Mouse (Mus musculus): ENCODE data around the gene Nf2. TPM values are rescaled to one million over a fixed set of nuclear protein-coding genes. Genes with fewer than 3 reads are reported as not detected.
A peak's percentile ranks its signal among the peaks of the same experiment; 100 is the strongest.

The Nf2 gene
- total and polyA plus RNA-seq, 3 experiments: 45.2 to 103 (median 50.7) TPM

- TF ChIP-seq MXI1 (IDR thresholded peaks at IDR 0.05; ENCODE audit: low read depth, low read length) (peak; percentile 79), GABPA (IDR thresholded peaks at IDR 0.05; ENCODE audit: insufficient replicate concordance, low read depth, low read length) (no peak), JUND (conservative IDR thresholded peaks at IDR 0.05; ENCODE audit: low read depth, low read length) (no peak), EP300 (IDR thresholded peaks at IDR 0.05; ENCODE audit: low read length) (0 out of 2 replicates have a peak, but pooled peaks have one; percentile 31), NRF1 (IDR thresholded peaks at IDR 0.05; ENCODE audit: low read depth, low read length) (0 out of 2 replicates have a peak, but pooled peaks have one; percentile 20), ETS1 (conservative IDR thresholded peaks at IDR 0.05; ENCODE audit: low read depth, low read length) (peak; percentile 34; the same call in 1 of the 2 replicates), MAZ (IDR thresholded peaks at IDR 0.05; ENCODE audit: low read depth, low read length) (peak; percentile 70), ZC3H11A (IDR thresholded peaks at IDR 0.05; ENCODE audit: low read depth, low read length) (no peak), RAD21 (IDR thresholded peaks at IDR 0.05; ENCODE audit: low read depth, low read length) (peak; percentile 37), POLR2AphosphoS2 (IDR thresholded peaks at IDR 0.05; ENCODE audit: low read depth, low read length) (0 out of 2 replicates have a peak, but pooled peaks have one; percentile 16), CHD1 (IDR thresholded peaks at IDR 0.05; ENCODE audit: low read depth, low read length) (no peak), CHD2 (IDR thresholded peaks at IDR 0.05; ENCODE audit: low read length) (no peak), KAT2A (IDR thresholded peaks at IDR 0.05; ENCODE audit: insufficient replicate concordance, low read length) (peak; percentile 60; the same call in 1 of the 2 replicates)
Measured at GRCm38 (mm10) chr11:4882892-4883627, 33.7 kb upstream of the Nf2 start (continued).

- Histone ChIP-seq H3K9ac (ENCODE audit: insufficient read depth, low read depth) (peak overlapping the region; percentile 43; the same call in 1 of the 2 replicates), H3K4me2 (ENCODE audit: insufficient read depth, low read depth, poor library complexity, severe bottlenecking) (peak overlapping the region; percentile 29), H3K27ac (ENCODE audit: insufficient read depth, low read depth) (peak overlapping the region; percentile 93), H3K79me2 (replicated peaks; ENCODE audit: control insufficient read depth, extremely low read depth, insufficient read depth, poor library complexity, severe bottlenecking) (peaks cover 3% of the 10 kb centered on the region; the same call in 1 of the 2 replicates), H3K27me3 (replicated peaks) (no peaks in the 10 kb centered on the region), H3K36me3 (replicated peaks in 1 of 2; ENCODE audit: control insufficient read depth in 1 of 2, insufficient read depth in 1 of 2, low read length in 1 of 2) (peaks cover 22 to 45% of the 10 kb centered on the region in 2 experiments), H3K4me1 (ENCODE audit: control insufficient read depth in 1 of 2, insufficient read depth in 2 of 2) (peaks cover 24 to 69% of the 10 kb centered on the region in 2 experiments), H3K9me3 (replicated peaks; ENCODE audit: low read length) (peaks cover 6% of the 10 kb centered on the region), H3K4me3 (replicated peaks in 1 of 3; ENCODE audit: low read depth in 2 of 3, low read length in 2 of 3, poor library complexity in 1 of 3) (peak overlapping the region in 1 of 3 experiments; percentile 2)
- in situ Hi-C loops (cut with MboI; ENCODE audit: low pct_ligation_motif_present, low pct_unique_long_range_greater_than_20kb, low sequenced_read_pairs) (no loop called here), dilution Hi-C loops (cut with MboI; ENCODE audit: extremely low pct_ligation_motif_present, extremely low pct_unique_long_range_greater_than_20kb, low sequenced_read_pairs) (no loop called here)
- DNase-seq (ENCODE audit: extremely low read depth): peak; percentile 92
- TF ChIP-seq MAFK (IDR thresholded peaks at IDR 0.05; ENCODE audit: insufficient replicate concordance, low read length) (peak; percentile 83), EP300 (IDR thresholded peaks at IDR 0.05; ENCODE audit: low read length) (peak; percentile 96), RCOR1 (conservative IDR thresholded peaks at IDR 0.05; ENCODE audit: low read depth, low read length) (peak; percentile 90), TBP (conservative IDR thresholded peaks at IDR 0.05; ENCODE audit: low read depth, low read length) (peak; percentile 70), SMC3 (IDR thresholded peaks at IDR 0.05; ENCODE audit: low read depth, low read length) (no peak), MEF2A (IDR thresholded peaks at IDR 0.05; ENCODE audit: borderline replicate concordance, low read depth, low read length) (peak; percentile 84), MXI1 (IDR thresholded peaks at IDR 0.05; ENCODE audit: low read depth, low read length) (no peak; the same call in 1 of the 2 replicates), MYC (IDR thresholded peaks at IDR 0.05; ENCODE audit: low read depth, low read length) (peak; percentile 65; the same call in 1 of the 2 replicates), CHD2 (IDR thresholded peaks at IDR 0.05; ENCODE audit: low read length) (peak; percentile 93), JUND (conservative IDR thresholded peaks at IDR 0.05; ENCODE audit: low read depth, low read length) (peak; percentile 85), HCFC1 (IDR thresholded peaks at IDR 0.05; ENCODE audit: low read depth, low read length) (peak; percentile 36; the same call in 1 of the 2 replicates), TCF12 (IDR thresholded peaks at IDR 0.05; ENCODE audit: low read depth, low read length) (peak; percentile 81), UBTF (IDR thresholded peaks at IDR 0.05; ENCODE audit: low read depth, low read length) (no peak), MAZ (IDR thresholded peaks at IDR 0.05; ENCODE audit: low read depth, low read length) (peak; percentile 55; the same call in 1 of the 2 replicates), ETS1 (conservative IDR thresholded peaks at IDR 0.05; ENCODE audit: low read depth, low read length) (peak; percentile 66), ZMIZ1 (IDR thresholded peaks at IDR 0.05; ENCODE audit: low read depth, low read length) (no peak), IRF4 (IDR thresholded peaks at IDR 0.05; ENCODE audit: low read depth, low read length) (peak; percentile 99), BHLHE40 (IDR thresholded peaks at IDR 0.05; ENCODE audit: low read depth, low read length) (peak; percentile 67; the same call in 1 of the 2 replicates), GABPA (IDR thresholded peaks at IDR 0.05; ENCODE audit: insufficient replicate concordance, low read depth, low read length) (no peak), JUN (IDR thresholded peaks at IDR 0.05; ENCODE audit: insufficient read depth, low read depth, low read length) (peak; percentile 80)
Measured at GRCm38 (mm10) chr11:4881087-4881486, 31.8 kb upstream of the Nf2 start.

Measured in CH12.LX (cell line).